Mouse (Mus musculus): ENCODE measurements around the gene Cacna1e.

DNA sequence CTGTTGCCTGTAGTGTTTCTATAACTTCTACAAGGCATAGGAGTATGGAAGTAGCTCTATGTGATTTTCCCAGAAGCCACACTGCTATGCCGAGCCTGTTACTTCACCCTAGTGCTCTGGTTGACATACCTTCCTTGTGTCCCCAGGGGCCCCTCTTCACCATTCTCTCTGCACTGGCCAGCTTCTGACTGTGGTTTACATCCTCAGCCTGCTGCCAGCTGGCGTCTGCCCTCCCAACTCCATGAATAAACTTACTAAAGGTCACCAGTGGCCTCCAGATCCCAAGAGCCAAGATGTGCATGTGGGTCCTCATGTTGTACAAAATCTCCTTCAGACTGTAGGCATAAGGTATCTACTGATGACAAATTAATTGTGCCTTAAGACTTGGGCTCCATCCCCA is 230.3 kb downstream of the Cacna1e start:
- no peak for TF ChIP-seq CTCF (IDR thresholded peaks at IDR 0.05; ENCODE audit: borderline replicate concordance, extremely low read depth, insufficient read depth, insufficient read length)
- TF ChIP-seq POLR2A (IDR thresholded peaks at IDR 0.05; ENCODE audit: borderline replicate concordance, extremely low read depth, insufficient read depth, insufficient read length, poor library complexity, severe bottlenecking) = no peak

Data from brain, embryonic 14.5 days (tissue).